In genomic region chr6:118031467-118031866, GRCm38 (mm10) we compare ENCODE assay signal across 25 mouse cellular contexts. TPM values are rescaled to one million over a fixed set of nuclear protein-coding genes. Genes with fewer than 3 reads are reported as not detected.
DNase-seq lines count a peak whose midpoint lies in the region; TF ChIP-seq lines count a peak whose summit lies in the region.
"Had no signal": no experiment of that assay in that cellular context is flagged by ENCODE, and none has a peak within 500 bp of the region (broad histone marks: within the 10 kb centered on the region; RNA-seq: fewer than 3 reads in every experiment).

No protein-coding gene starts in this region.

- H3K27ac ChIP-seq in layer of hippocampus, adult 2 months = no peak overlapping the region
- H3K27ac ChIP-seq: embryonic facial prominence, embryonic 13.5 days; embryonic facial prominence, embryonic 15.5 days; forebrain, embryonic 10.5 days; forebrain, embryonic 12.5 days had no signal

- H3K4me3 ChIP-seq in layer of hippocampus, adult 2 months = no peak overlapping the region
- H3K4me3 ChIP-seq: embryonic facial prominence, embryonic 13.5 days; embryonic facial prominence, embryonic 15.5 days; erythroblast, embryonic 14.5 days; forebrain, embryonic 10.5 days; forebrain, embryonic 12.5 days had no signal

- peak; percentile 48 for DNase-seq in lung, postnatal 25 days (ENCODE audit: low spot score)
- DNase-seq in lung, postnatal 10 days = no peak
- peak; percentile 58 for DNase-seq in 3T3-L1 (ENCODE audit: low read depth, low spot score)
- peak; percentile 20 for DNase-seq in Muller cell, postnatal 12 days (ENCODE audit: inconsistent ontology term)
- peak; percentile 24 for DNase-seq in R1 (ENCODE audit: low read depth, low spot score)
- DNase-seq in ovary, postnatal 10 days (ENCODE audit: low spot score) = no peak
- DNase-seq in layer of hippocampus, adult 2 months (ENCODE audit: low spot score in 2 of 2) = no peak
- DNase-seq in urinary bladder, postnatal 10 days (ENCODE audit: low spot score) = no peak
- DNase-seq: adrenal gland, adult 2 months; adrenal gland, postnatal 10 days; adrenal gland, postnatal 25 days; B cell, adult 2 months; cerebellum, adult 11 months; cerebellum, adult 18-20 months; cerebellum, adult 8-10 months; cerebellum, adult 9-11 months; cerebellum, postnatal 14 days; cerebellum, postnatal 36 days; embryo, embryonic 11 days had no signal

- no peak for TF ChIP-seq CTCF in layer of hippocampus, adult 2 months (conservative IDR thresholded peaks at IDR 0.05)

RNA-seq across cellular contexts. Expression of gene Rasgef1a, which starts 20.2 kb away (rescaled TPM):
- total RNA-seq in layer of hippocampus, adult 2 months (2021) = 100 to 1,000 TPM; 216 to 231 TPM
- total RNA-seq: common myeloid progenitor, adult 5-6 weeks had no signal

Comparison
In these comparisons a context has a peak if more than half of its experiments do, and no peak if none do; other contexts are left out.
1. DNase-seq: peak in lung, postnatal 25 days (single experiment), 3T3-L1 (single experiment), Muller cell, postnatal 12 days (single experiment) and R1 (single experiment); none in lung, postnatal 10 days (single experiment), ovary, postnatal 10 days (single experiment), layer of hippocampus, adult 2 months (0 of 2) and urinary bladder, postnatal 10 days (single experiment).